ENCODE assay signal across 17 mouse cellular contexts in genomic region chr16:12178031-12178430, GRCm38 (mm10).
"Had no signal": no experiment of that assay in that cellular context is flagged by ENCODE, and none has a peak within 500 bp of the region (broad histone marks: within the 10 kb centered on the region; RNA-seq: fewer than 3 reads in every experiment).

No protein-coding gene starts in this region.

- ATAC-seq: intestine, postnatal 0 days; liver, postnatal 0 days; midbrain, embryonic 13.5 days had no signal

- DNase-seq: kidney, adult 2 months; kidney, postnatal 36 days; left cerebral cortex, postnatal 4 days; liver, postnatal 0 days; lung, postnatal 36 days; thymus, adult 2 months; thymus, postnatal 14 days; thymus, postnatal 4 days had no signal

- H3K9ac ChIP-seq: limb, embryonic 12.5 days; limb, embryonic 15.5 days; liver, embryonic 14.5 days; liver, postnatal 0 days; midbrain, embryonic 13.5 days had no signal

- H3K36me3 ChIP-seq: limb, embryonic 12.5 days; limb, embryonic 15.5 days; midbrain, embryonic 10.5 days; midbrain, embryonic 13.5 days had no signal

- H3K4me3 ChIP-seq: limb, embryonic 12.5 days; limb, embryonic 15.5 days; megakaryocyte, embryonic 14.5 days; midbrain, embryonic 10.5 days; midbrain, embryonic 13.5 days had no signal

- H3K27ac ChIP-seq: kidney, postnatal 0 days; limb, embryonic 12.5 days; limb, embryonic 15.5 days; liver, embryonic 14.5 days; midbrain, embryonic 10.5 days; midbrain, embryonic 13.5 days had no signal

- H3K27me3 ChIP-seq: limb, embryonic 12.5 days; limb, embryonic 15.5 days; midbrain, embryonic 13.5 days had no signal

- H3K4me1 ChIP-seq: limb, embryonic 12.5 days; limb, embryonic 15.5 days; midbrain, embryonic 10.5 days; midbrain, embryonic 13.5 days had no signal

- H3K9me3 ChIP-seq: limb, embryonic 12.5 days; limb, embryonic 15.5 days; megakaryocyte, embryonic 14.5 days; midbrain, embryonic 10.5 days; midbrain, embryonic 13.5 days had no signal

- H3K4me2 ChIP-seq: limb, embryonic 12.5 days; limb, embryonic 15.5 days; liver, embryonic 11.5 days; midbrain, embryonic 13.5 days had no signal
